Mouse (Mus musculus) monocyte, adult 5-6 weeks (primary cell): ENCODE data around the gene Chit1. TPM values are rescaled to one million over a fixed set of nuclear protein-coding genes. Genes with fewer than 3 reads are reported as not detected.

Experiments
- ATAC-seq: fragments of 153-309, 156-312 bp; replicated peaks from 2 replicates; pipeline ENCODE4 v1.8.0; 2017; ENCODE audit warnings: mild to moderate bottlenecking; ENCODE audit not compliant: low TSS enrichment, insufficient number of reproducible peaks, severe bottlenecking, poor library complexity, low FRiP score
- total RNA-seq: library from RNA; stranded (forward); fragments of 200-1000, 200-491, 200-594 nt; gene quantifications from 3 replicates; pipeline ENCODE4 v1.2.3, GENCODE M21; 2017

Chit1 gene
- total RNA-seq, 1 experiment from 2014 or later, result 0.67 TPM

DNA sequence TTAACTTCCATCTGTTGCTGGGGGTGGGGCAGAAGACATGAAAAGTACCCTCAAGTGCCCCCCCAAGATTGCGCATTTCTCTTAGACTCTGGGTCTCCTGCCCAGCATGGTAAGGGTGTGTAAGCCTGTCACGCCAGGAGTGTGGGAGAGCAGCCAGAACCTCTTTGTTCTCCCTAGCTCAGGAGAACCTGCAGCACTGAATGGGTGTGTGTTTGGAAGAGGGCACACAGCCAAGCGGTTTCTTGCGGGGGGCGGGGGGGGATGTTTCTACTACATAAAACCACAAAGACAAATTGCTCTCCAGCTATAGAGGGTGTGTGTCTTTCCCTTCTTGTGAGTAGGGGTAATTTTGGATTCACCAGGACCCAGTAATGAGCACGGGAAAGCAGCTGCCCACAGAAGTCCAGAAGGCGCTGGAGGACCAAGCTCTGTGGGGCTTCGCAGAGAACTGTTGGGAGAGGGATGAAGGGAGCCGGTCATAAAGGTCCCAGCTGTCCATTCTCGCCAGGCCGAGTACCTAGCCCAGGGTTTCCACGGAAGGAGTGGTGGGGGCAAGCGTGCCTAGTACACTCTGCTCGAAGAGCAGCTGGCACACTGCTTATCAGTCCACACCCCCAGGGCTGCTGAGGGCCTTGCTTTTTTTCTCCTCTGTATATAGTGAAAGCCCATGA lies 14.6 kb upstream of the Chit1 start:
- ATAC-seq, result no peak

DNA sequence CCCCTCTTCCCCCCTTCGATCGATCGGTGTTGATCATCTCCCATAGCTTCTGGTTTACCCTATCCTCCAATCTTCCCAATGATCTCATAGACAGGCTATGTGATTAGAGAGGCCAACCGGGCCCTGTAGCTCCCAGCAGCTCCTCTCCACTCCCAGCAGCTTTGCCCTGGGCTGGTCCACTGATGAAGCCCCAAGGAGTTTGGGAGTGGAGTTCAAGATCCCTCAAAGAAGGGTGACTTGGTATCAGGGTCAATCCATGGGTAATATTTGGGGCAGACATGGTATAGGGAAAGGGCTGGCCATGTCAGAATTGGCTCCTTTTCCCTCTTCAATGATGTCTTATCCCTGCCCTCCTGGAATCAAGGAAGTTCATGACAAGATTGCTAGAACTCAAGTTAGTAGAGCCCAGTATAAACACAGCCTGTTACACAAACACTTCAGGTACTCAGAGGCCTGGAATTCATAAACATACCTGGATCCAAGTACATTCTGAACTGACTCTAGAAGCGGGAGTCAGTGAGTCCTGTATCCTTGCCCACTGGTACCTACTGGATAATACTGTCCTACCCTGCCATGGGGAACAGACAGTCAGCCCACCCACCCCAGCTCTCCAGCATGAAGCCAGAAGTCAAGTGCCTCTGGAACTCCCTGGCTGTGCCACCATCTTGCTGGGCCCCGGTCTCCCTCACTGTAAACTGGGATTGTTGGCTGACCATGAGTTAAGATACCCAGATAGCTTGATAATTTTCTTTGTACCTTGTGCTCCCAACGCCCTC lies 13.8 kb upstream of the Chit1 start:
- ATAC-seq, result no peak

DNA sequence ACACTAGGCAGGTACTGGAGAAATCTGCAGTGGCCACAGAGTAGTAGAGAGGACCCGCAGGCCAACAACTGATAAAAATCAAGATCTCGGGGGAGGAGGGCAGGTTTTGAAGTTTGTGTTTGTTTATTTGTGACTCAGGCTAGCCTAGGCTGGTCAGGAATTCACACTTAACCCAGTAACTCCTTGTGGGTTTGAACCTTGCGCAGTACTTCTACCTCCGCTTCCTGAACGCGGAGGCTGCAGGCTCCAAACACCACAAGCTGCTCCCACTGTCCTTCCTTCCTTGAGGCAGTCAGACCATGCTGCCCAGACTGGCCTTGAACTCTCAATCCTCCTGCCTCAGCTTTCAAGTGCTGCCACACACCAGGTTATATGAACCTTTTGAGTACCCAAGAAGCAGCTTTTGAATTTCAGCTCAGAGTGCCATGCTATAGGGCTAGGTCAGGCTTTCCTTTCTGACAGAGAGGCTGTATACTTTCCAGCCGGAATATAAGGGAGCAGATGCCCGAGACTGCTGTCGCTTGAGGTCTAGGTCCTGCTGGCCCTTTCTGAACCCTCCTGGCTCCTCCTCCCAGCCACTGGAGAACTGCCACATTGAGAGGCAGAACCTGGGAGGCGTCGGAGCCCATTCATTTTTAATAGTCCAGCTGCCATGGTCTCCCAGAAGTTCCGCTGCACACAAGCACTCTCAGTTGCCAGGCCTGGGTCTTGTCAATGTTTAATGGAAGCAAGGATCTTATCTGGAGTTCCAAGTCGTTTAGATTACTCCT lies 12.9 kb upstream of the Chit1 start:
- ATAC-seq, result peak; percentile 15; the same call in 1 of the 2 replicates

DNA sequence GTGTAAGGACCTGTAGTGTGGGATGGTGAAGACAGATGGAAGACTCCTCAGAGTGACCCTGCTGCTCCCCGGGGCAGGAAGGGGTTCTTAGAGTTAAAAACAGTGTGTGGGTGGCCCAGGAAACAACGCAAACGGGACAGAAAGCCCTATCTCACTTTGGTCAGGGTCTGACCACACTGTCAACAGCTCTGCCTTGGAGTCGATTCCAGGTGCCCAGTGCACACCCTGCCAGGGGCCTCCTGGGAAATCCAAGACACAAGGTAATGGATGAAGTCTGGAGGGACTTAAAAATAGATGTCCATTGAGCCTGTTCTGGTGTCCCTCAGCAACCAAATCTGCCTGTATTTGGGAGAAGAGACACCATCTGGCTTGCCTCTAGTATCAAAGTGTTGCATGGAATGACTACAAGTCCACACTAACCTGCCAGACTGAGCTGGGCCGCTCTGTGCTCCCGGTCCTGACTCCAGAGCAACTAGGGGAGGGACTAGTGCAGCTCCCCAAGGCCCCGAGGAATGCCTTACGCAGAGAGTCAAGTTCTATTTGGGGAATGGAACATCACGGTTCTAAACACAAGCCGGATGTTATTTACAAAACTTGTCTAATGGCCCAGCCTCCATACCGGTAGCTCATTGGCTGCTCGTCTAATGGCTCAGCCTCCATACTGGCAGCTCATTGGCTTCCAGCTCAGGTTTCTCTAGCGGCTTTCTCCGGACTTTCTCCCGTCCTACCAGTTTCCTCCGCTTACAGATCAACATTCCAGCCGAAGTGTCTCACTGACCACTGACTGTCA lies 12.1 kb upstream of the Chit1 start:
- ATAC-seq, result peak; percentile 65

- ATAC-seq, result no peak
Observed at GRCm38 (mm10) chr1:134099516-134100235, 11.4 kb upstream of the Chit1 start.

DNA sequence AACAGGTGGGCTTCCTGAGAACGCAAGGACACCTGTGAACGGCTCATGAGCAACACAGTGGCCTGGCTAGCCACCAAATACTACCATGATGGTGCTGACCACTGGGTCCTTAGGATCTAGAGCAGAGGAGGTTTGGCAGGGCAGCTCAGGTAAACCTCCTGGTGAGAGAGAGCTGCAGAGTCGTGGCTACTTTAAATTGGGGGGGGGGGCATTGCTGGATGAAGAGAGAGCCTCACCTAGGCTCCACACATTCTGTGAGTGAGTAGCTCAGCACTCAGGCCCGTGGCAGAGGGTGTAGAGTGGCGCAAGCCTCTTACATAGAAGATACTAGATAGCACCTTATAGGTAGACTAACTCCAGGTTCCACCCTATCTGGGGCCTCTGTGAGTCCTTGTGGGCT lies 10.6 kb upstream of the Chit1 start:
- ATAC-seq, result no peak

DNA sequence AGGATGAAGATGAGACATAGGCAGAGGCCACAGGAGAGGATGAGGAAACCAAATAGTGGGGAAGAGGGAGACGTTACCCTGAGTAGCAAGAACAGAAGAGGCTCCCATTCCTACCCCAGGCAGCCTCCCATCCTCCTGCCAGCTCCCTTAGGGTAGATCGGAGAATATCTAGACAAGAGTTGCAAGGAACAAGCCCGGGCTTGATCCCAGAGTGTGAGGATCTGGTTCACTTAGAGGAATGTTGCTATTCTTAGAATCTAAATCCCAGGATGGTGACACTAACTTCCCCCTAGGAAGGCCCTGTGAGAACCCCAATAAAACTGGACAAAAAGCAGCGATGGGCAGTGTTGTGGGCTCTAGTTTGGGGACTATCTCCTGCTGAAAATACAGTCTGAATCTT lies 10.1 kb upstream of the Chit1 start:
- no peak for ATAC-seq

- ATAC-seq, result no peak
Observed at GRCm38 (mm10) chr1:134101593-134101992, 9.4 kb upstream of the Chit1 start.

GRCm38 (mm10) chr1:134103861-134104260 lies 7.2 kb upstream of the Chit1 start:
- no peak for ATAC-seq

- ATAC-seq, result no peak
Observed at GRCm38 (mm10) chr1:134105043-134105763, 5.8 kb upstream of the Chit1 start.

DNA sequence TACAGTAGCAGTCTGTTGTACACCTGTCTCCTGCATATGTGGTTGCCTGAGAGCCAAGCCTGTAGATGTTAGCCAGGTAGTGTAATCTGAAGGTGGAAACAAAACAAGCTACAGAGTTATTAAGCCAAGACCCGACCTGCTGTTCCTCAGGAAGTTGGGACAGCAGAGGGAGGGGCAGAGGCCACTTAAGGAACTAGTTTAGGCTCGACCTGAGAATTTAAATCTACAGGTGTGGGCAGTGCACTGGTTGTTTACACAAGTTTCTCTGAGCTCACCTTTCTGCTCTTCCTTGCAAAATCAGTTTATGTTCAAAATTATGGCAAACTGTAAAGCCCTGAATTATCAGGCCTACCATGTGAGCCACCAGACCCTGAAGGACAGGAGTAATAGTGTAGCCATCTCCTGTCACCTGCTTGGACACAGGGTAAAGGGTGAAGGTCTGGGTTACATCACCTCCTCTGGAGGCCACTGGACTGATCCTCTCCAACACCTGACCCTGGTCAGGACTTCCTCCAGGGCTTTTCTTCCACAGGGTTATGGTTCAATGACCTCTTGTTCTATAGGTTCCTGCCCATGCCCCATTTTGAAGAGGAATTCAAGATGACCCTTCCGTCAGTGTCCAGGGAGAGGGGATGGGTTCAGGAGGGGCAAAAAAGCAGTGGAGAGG lies 5.1 kb upstream of the Chit1 start:
- ATAC-seq, result no peak

- ATAC-seq, result peak; percentile 46
Observed at GRCm38 (mm10) chr1:134106719-134107118, 4.3 kb upstream of the Chit1 start.

DNA sequence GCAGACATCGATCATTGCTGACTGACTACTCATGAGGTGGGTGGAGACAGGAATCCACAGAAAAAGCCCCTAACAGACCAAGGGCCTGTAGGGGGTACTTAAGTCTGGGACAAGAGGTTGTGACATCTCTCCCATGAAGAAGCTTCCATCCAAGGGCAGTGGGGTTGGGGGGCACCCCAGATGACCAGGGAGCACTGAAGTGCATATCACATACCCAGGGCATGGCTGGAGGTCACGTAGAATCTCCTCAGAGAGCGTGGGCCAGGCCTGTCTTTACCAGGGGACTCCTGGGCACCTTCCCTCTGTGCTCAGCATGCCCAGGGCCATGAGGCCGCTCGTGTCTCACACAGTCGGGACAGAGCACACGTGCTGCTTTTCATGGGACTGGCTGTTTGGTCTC lies 3.3 kb upstream of the Chit1 start:
- ATAC-seq, result no peak

GRCm38 (mm10) chr1:134110015-134110414 lies 1.0 kb upstream of the Chit1 start:
- no peak for ATAC-seq

- ATAC-seq, result peak; percentile 40; the same call in 1 of the 2 replicates
Observed at GRCm38 (mm10) chr1:134110449-134110848, 593 bp upstream of the Chit1 start.

- no peak for ATAC-seq
Observed at GRCm38 (mm10) chr1:134113560-134113959, 2.5 kb downstream of the Chit1 start.

DNA sequence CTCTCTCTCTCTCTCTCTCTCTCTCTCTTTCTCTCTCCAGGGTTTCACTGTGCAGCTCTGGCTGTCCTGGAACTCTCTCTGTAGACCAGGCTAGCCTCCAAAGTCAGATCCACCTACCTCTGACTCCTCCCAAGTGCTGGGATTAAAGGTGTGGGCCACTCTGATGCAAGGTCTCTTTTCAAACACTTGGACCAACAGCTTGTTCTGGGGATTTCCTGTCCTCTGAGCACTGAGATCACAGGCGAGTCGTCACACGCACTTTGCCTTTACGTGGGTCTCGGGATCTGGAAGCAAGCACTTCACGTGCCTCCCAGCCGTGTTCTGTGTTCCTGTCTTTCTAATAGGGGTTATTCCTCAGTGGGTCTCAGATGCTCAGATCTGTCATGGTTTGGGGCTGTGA lies 3.0 kb downstream of the Chit1 start:
- ATAC-seq, result no peak
